ENCODE assay signal across 28 mouse cellular contexts in genomic region chr6:17979361-17979760, GRCm38 (mm10). TPM values are rescaled to one million over a fixed set of nuclear protein-coding genes. Genes with fewer than 3 reads are reported as not detected.
"Had no signal": no experiment of that assay in that cellular context is flagged by ENCODE, and none has a peak within 500 bp of the region (broad histone marks: within the 10 kb centered on the region; RNA-seq: fewer than 3 reads in every experiment).

No protein-coding gene starts in this region.

- H3K27ac ChIP-seq: heart, adult 2 months; heart, embryonic 13.5 days; heart, embryonic 15.5 days; hindbrain, embryonic 10.5 days; hindbrain, embryonic 12.5 days; hindbrain, embryonic 14.5 days; intestine, embryonic 15.5 days; kidney, embryonic 15.5 days; kidney, postnatal 0 days; layer of hippocampus, adult 2 months; left cerebral cortex, adult 2 months; limb, embryonic 10.5 days; limb, embryonic 12.5 days; liver, embryonic 13.5 days had no signal

- H3K27me3 ChIP-seq: heart, embryonic 13.5 days; heart, embryonic 15.5 days; hindbrain, embryonic 12.5 days; intestine, embryonic 15.5 days; kidney, embryonic 15.5 days; limb, embryonic 12.5 days; liver, embryonic 13.5 days had no signal

- H3K9ac ChIP-seq: heart, embryonic 13.5 days; heart, embryonic 15.5 days; hindbrain, embryonic 12.5 days; hindbrain, embryonic 14.5 days; intestine, embryonic 15.5 days; kidney, embryonic 15.5 days; limb, embryonic 12.5 days; liver, embryonic 13.5 days had no signal

- H3K9me3 ChIP-seq: heart, embryonic 13.5 days; heart, embryonic 15.5 days; hindbrain, embryonic 10.5 days; hindbrain, embryonic 12.5 days; intestine, embryonic 15.5 days; kidney, embryonic 15.5 days; limb, embryonic 10.5 days; limb, embryonic 12.5 days; liver, embryonic 13.5 days had no signal

- H3K36me3 ChIP-seq: heart, embryonic 13.5 days; heart, embryonic 15.5 days; hindbrain, embryonic 10.5 days; hindbrain, embryonic 12.5 days; intestine, embryonic 15.5 days; kidney, embryonic 15.5 days; limb, embryonic 10.5 days; limb, embryonic 12.5 days; liver, embryonic 13.5 days had no signal

- DNase-seq: gastrocnemius, postnatal 14 days; gastrocnemius, postnatal 36 days; heart, adult 11 months; heart, adult 2 months; heart, postnatal 4 days; kidney, adult 11 months; kidney, adult 2 months; kidney, adult 9 months; kidney, postnatal 14 days; kidney, postnatal 4 days; liver; liver, embryonic 13.5 days had no signal

- H3K4me1 ChIP-seq: heart, embryonic 13.5 days; heart, embryonic 15.5 days; hindbrain, embryonic 10.5 days; hindbrain, embryonic 12.5 days; intestine, embryonic 15.5 days; kidney, embryonic 15.5 days; limb, embryonic 10.5 days; limb, embryonic 12.5 days; liver, embryonic 13.5 days had no signal

- H3K4me3 ChIP-seq: heart, adult 2 months; heart, embryonic 13.5 days; heart, embryonic 15.5 days; hindbrain, embryonic 10.5 days; hindbrain, embryonic 12.5 days; intestine, embryonic 15.5 days; kidney, embryonic 15.5 days; layer of hippocampus, adult 2 months; left cerebral cortex, adult 2 months; limb, embryonic 10.5 days; limb, embryonic 12.5 days; liver, embryonic 13.5 days had no signal

- ATAC-seq: hindbrain, embryonic 16.5 days; inflammation-experienced regulatory T-cells, adult 6 months; intestine, embryonic 15.5 days had no signal

- H3K4me2 ChIP-seq: heart, embryonic 11.5 days; heart, embryonic 13.5 days; heart, embryonic 15.5 days; hindbrain, embryonic 12.5 days; hindbrain, embryonic 14.5 days; intestine, embryonic 15.5 days; kidney, embryonic 15.5 days; limb, embryonic 12.5 days; liver, embryonic 11.5 days; liver, embryonic 13.5 days had no signal

RNA-seq across cellular contexts. Expression of gene Wnt2, which starts 51.0 kb away (rescaled TPM):
- polyA plus RNA-seq: inflammation-experienced regulatory T-cells, adult 6 months had no signal
